Mouse (Mus musculus) liver, postnatal 0 days (tissue): Measurements from ENCODE around the gene Grem2.

Experiments used
- CTCF ChIP-seq: sonication (generic); IDR thresholded peaks from 2 replicates; pipeline ENCODE4 v1.5.1; 2016; ENCODE audit warnings: antibody characterized with exemption, low read depth
- EP300 ChIP-seq: IDR thresholded peaks from 2 replicates; pipeline ENCODE4 v1.6.1; 2016; ENCODE audit warnings: antibody characterized with exemption, low read depth, mild to moderate bottlenecking

- TF ChIP-seq EP300 (no peak), CTCF (no peak)
Observed at GRCm38 (mm10) chr1:174959837-174960236, 38.2 kb upstream of the Grem2 start.
